Mouse (Mus musculus): ENCODE data around the gene Abtb2.

Gene Abtb2

DNA sequence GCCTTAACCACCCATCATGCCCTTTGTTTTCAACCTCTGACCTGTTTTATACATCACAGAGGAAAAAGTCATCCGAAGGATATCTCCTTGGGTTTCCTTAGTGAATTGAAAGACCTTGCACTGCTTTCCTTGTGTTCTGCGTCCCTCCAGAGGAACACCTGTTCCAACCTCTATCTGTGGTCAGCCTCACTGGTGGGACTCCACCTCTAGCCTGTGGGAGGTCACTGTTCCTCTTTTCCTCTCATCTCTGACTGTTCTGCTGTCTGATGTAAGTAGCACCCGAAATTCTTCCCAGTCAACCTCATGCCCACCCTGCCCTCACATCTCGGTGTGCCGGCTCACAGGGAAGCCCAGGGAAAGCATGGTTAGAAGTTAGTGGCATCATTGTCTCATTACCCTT, 48.9 kb downstream of the Abtb2 start:
- DNase-seq (ENCODE audit: low read depth, low spot score), result no peak

DNA sequence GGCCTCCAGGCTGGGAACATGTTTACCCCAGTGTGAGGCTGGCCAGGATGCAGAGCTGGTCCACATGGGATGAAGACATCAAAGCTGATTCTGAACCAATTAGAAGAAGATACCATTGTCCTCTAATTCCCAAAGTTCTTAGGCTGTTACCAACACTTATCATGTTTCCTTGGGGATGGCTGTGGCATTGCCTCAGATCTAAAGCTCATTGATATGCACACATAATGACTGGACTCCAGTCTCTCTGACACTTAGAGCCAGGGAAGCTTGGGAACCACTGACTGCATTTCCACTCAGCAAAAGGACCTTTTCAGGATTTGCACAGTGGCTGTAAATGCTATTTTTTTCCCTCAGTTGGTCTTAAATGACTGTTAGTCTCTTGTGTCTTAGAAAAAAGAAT, 52.3 kb downstream of the Abtb2 start:
- DNase-seq (ENCODE audit: low read depth, low spot score), result no peak

- no peak for DNase-seq (ENCODE audit: low read depth, low spot score)
These were observed 56.8 kb downstream of the Abtb2 start for GRCm38 (mm10) chr2:103622950-103623349.

GRCm38 (mm10) chr2:103625349-103625932, 59.3 kb downstream of the Abtb2 start:
- DNase-seq (ENCODE audit: low read depth, low spot score), result no peak

DNA sequence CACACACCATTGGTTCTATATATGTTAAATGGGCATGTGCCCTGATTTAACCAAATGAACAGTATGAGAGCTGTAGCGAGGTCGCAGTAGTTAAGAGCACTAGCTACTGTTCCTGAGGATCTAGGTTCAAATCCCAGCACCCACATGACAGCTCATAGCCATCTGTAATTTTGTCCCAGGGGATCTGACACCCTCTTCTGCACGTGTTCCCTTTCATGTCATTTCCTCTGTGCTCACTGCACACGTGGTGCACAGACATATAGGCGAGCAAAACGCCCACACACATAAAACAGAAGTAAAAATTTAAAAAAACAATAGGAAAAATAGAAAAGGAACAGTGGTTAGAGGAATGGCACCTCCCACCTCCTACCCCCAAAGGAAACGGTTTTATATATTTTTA, 61.0 kb downstream of the Abtb2 start:
- no peak for DNase-seq (ENCODE audit: low read depth, low spot score)

DNA sequence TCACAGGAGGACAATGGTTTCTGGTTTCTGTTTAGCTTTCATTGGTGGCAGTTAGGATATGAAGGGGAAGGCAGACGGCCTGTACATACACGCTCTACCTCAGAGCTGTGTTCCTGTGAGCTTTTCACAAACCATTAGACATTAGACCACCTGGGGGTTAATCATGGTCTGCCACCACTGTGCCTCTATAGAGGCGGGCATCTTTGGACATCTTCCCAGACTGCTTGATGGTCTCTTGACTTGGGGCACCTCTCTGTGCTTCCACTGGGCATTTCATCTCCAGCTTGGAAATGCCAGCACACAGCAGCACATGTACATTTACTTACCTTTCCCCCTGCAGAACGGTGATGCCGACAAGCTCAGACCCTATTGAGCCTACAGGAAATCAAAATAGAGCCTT, 63.8 kb downstream of the Abtb2 start:
- no peak for DNase-seq (ENCODE audit: low read depth, low spot score)

GRCm38 (mm10) chr2:103631293-103631717, 65.2 kb downstream of the Abtb2 start:
- no peak for DNase-seq (ENCODE audit: low read depth, low spot score)

GRCm38 (mm10) chr2:103632136-103632925, 66.2 kb downstream of the Abtb2 start:
- no peak for DNase-seq (ENCODE audit: low read depth, low spot score)

- DNase-seq (ENCODE audit: low read depth, low spot score), result no peak
These were observed 66.8 kb downstream of the Abtb2 start for GRCm38 (mm10) chr2:103632926-103633250.

GRCm38 (mm10) chr2:103635731-103636487, 69.8 kb downstream of the Abtb2 start:
- no peak for DNase-seq (ENCODE audit: low read depth, low spot score)

- DNase-seq (ENCODE audit: low read depth, low spot score), result no peak
These were observed 71.3 kb downstream of the Abtb2 start for GRCm38 (mm10) chr2:103637385-103637784.

GRCm38 (mm10) chr2:103637943-103638342, 71.8 kb downstream of the Abtb2 start:
- no peak for DNase-seq (ENCODE audit: low read depth, low spot score)

DNA sequence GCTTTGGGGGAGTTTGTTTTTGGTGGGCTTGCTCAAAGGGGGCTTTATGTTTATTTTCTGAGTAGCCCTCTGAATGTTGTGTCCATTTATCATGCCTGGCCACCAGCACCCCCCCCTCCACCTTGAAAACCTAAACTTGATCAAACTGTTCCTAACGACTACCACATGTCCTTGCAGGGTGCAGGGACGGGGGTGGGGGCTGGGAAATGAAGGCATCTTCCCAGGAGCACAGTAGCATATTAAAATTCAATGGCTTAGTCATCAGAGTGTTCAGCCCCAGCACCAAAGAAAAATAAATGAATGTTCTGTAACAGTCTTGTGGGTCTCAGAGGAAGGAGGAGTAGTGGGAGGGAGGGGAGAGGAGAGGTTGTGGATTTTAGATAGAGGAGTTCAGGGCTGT, 73.6 kb downstream of the Abtb2 start:
- DNase-seq (ENCODE audit: low read depth, low spot score), result no peak

- DNase-seq (ENCODE audit: low read depth, low spot score), result no peak
These were observed 74.8 kb downstream of the Abtb2 start for GRCm38 (mm10) chr2:103640861-103641260.

- DNase-seq (ENCODE audit: low read depth, low spot score), result no peak
These were observed 77.6 kb downstream of the Abtb2 start for GRCm38 (mm10) chr2:103643584-103644211.

- no peak for DNase-seq (ENCODE audit: low read depth, low spot score)
These were observed 78.3 kb downstream of the Abtb2 start for GRCm38 (mm10) chr2:103644418-103644817.

- DNase-seq (ENCODE audit: low read depth, low spot score), result no peak
These were observed 84.3 kb downstream of the Abtb2 start for GRCm38 (mm10) chr2:103650314-103650879.

DNA sequence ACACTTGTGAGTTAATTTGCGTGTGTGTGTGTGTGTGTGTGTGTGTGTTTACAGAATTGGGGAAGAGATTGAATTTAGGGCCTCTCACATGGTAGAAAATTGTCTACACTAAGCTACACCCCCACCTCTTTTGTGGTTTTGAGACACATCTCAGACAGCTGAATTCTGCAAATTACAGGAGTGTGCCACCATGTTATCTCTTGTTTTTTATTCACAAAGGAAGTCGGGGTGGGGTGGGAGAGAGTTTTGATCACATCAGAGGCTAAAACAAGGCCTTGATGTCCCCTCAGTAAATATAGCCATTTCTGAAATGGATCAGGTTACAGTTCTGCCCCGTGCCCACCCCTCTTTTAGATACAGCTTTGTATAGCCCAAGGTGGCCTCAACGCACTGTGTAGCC, 86.0 kb downstream of the Abtb2 start:
- DNase-seq (ENCODE audit: low read depth, low spot score), result no peak

- DNase-seq (ENCODE audit: low read depth, low spot score), result no peak
These were observed 88.9 kb downstream of the Abtb2 start for GRCm38 (mm10) chr2:103655037-103655436.

GRCm38 (mm10) chr2:103656028-103656427, 89.9 kb downstream of the Abtb2 start:
- DNase-seq (ENCODE audit: low read depth, low spot score), result no peak

DNA sequence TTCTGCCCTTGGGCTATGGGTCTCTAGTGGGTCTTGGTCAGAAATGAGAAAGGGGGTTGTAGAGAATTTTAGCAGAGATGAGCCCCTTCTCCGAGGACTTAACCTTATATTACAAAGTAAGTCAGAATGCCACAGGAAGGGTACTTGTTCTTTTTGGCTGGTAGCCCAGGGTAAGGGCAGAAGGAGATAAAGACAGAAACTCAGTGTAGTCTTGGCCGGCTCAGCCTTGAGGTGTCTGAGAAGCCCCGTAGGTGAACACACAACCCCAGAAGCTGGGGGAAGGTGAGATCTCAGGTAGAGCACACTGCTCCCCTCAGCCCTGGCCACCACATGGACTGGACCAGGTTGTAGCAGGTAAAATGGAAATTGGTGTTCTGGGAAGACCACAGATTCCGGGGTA, 93.1 kb downstream of the Abtb2 start:
- DNase-seq (ENCODE audit: low read depth, low spot score), result no peak
